Mouse (Mus musculus): Measurements from ENCODE around the gene Pfkfb3.

The Pfkfb3 gene

GRCm38 (mm10) chr2:11427596-11427995, 126.3 kb downstream of the Pfkfb3 start:
- DNase-seq: no peak

- no peak for DNase-seq
Observed at GRCm38 (mm10) chr2:11426379-11426778, 127.5 kb downstream of the Pfkfb3 start.

- no peak for DNase-seq
Observed at GRCm38 (mm10) chr2:11425421-11426131, 128.3 kb downstream of the Pfkfb3 start.

- no peak for DNase-seq
Observed at GRCm38 (mm10) chr2:11424252-11424651, 129.6 kb downstream of the Pfkfb3 start.

GRCm38 (mm10) chr2:11423421-11423820, 130.5 kb downstream of the Pfkfb3 start:
- DNase-seq: no peak

- DNase-seq: no peak
Observed at GRCm38 (mm10) chr2:11422384-11422783, 131.5 kb downstream of the Pfkfb3 start.
